Comparison of ENCODE assay signal across 7 mouse cellular contexts in the genomic region with DNA sequence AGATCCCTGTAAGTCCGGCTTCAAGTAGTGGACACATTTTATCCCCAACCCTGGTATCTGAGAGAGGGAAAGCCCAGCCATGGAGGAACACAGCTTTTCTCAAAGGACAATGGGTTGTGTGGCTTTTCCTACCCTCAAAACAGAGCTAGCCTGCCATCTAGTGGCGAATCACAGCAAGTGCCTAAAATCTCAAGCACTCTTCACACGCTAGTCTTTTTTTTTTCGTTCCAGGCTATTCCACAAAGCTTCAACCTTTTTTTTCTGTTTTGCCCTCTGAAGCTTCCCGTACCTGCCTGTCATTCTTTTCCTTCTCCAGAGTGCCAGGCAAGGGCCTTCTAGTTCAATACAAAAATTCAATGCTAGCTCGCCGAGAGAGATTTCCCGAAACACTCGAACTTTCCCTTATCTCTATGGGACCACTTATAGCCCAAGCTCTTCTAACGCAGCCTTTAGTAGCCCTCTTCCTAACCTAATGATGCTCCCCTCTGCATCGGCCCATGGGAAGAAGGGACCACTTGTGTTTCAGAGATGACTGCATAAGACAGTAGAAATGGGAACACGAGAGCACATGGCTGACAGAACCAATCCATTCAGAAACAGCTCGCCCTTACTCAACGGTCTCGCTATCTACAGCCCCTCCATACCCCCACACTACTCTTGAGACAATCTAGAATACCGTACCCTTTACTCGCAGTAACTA. TPM values are rescaled to one million over a fixed set of nuclear protein-coding genes. Genes with fewer than 3 reads are reported as not detected.
DNase-seq lines count a peak whose midpoint lies in the region; ATAC-seq and TF ChIP-seq lines count a peak whose summit lies in the region.

No protein-coding gene starts in this region.

- DNase-seq in adrenal gland, postnatal 14 days: peak; percentile 87
- DNase-seq in embryonic facial prominence, embryonic 10.5 days (ENCODE audit: low spot score): peak; percentile 79
- DNase-seq in heart, adult 11 months: peak; percentile 96
- peak; percentile 66 for DNase-seq in kidney, adult 11 months
- DNase-seq in limb, embryonic 10.5 days (ENCODE audit: low spot score): peak; percentile 81

- peak overlapping the region; percentile 82 for H3K4me3 ChIP-seq in embryonic facial prominence, embryonic 10.5 days
- peak overlapping the region; percentile 75 for H3K4me3 ChIP-seq in limb, embryonic 10.5 days
- H3K4me3 ChIP-seq in midbrain, embryonic 12.5 days: peak overlapping the region; percentile 71
- peak overlapping the region; percentile 43 for H3K4me3 ChIP-seq in small intestine, adult 2 months (ENCODE audit: low read depth, low read length)

- no peak for TF ChIP-seq POLR2A in small intestine, adult 2 months (IDR thresholded peaks at IDR 0.05; ENCODE audit: low read depth, low read length)

- TF ChIP-seq CTCF in small intestine, adult 2 months (IDR thresholded peaks at IDR 0.05; ENCODE audit: extremely low read depth, insufficient read length, insufficient replicate concordance, low read depth, low read length): peak; percentile 46; the same call in 1 of the 2 replicates

- no peaks in the 10 kb centered on the region for H3K27me3 ChIP-seq in embryonic facial prominence, embryonic 10.5 days (replicated peaks; ENCODE audit: low read depth, poor library complexity, severe bottlenecking)
- H3K27me3 ChIP-seq in limb, embryonic 10.5 days (ENCODE audit: low read depth, poor library complexity, severe bottlenecking): no peaks in the 10 kb centered on the region
- H3K27me3 ChIP-seq in midbrain, embryonic 12.5 days: no peaks in the 10 kb centered on the region
- no peaks in the 10 kb centered on the region for H3K27me3 ChIP-seq in small intestine, adult 2 months (ENCODE audit: control insufficient read depth, insufficient read depth, low read length)

- peaks cover 26% of the 10 kb centered on the region for H3K36me3 ChIP-seq in embryonic facial prominence, embryonic 10.5 days (replicated peaks)
- peaks cover 24% of the 10 kb centered on the region for H3K36me3 ChIP-seq in limb, embryonic 10.5 days
- H3K36me3 ChIP-seq in midbrain, embryonic 12.5 days: peaks cover 10% of the 10 kb centered on the region; the same call in 1 of the 2 replicates
- H3K36me3 ChIP-seq in small intestine, adult 2 months (ENCODE audit: control insufficient read depth, insufficient read depth, low read length): no peaks in the 10 kb centered on the region

- peak overlapping the region; percentile 92 for H3K27ac ChIP-seq in embryonic facial prominence, embryonic 10.5 days (replicated peaks)
- peak overlapping the region; percentile 93 for H3K27ac ChIP-seq in limb, embryonic 10.5 days
- peak overlapping the region; percentile 78 for H3K27ac ChIP-seq in midbrain, embryonic 12.5 days (replicated peaks)
- no peak overlapping the region for H3K27ac ChIP-seq in small intestine, adult 2 months (ENCODE audit: insufficient read depth, low read depth, low read length)

- peaks cover 16% of the 10 kb centered on the region for H3K4me1 ChIP-seq in embryonic facial prominence, embryonic 10.5 days
- H3K4me1 ChIP-seq in limb, embryonic 10.5 days: peaks cover 10% of the 10 kb centered on the region
- peaks cover 16% of the 10 kb centered on the region for H3K4me1 ChIP-seq in midbrain, embryonic 12.5 days
- H3K4me1 ChIP-seq in small intestine, adult 2 months (ENCODE audit: control insufficient read depth, insufficient read depth, insufficient read length, low read length): peaks cover 8% of the 10 kb centered on the region; the same call in 1 of the 2 replicates

- H3K9ac ChIP-seq in midbrain, embryonic 12.5 days (replicated peaks): peak overlapping the region; percentile 83

- H3K9me3 ChIP-seq in embryonic facial prominence, embryonic 10.5 days: no peaks in the 10 kb centered on the region
- H3K9me3 ChIP-seq in limb, embryonic 10.5 days (replicated peaks): no peaks in the 10 kb centered on the region
- no peaks in the 10 kb centered on the region for H3K9me3 ChIP-seq in midbrain, embryonic 12.5 days

- H3K4me2 ChIP-seq in midbrain, embryonic 12.5 days (replicated peaks): peak overlapping the region; percentile 82

- 5% methylated on average over 17 of the region's 17 CpGs for WGBS in embryonic facial prominence, embryonic 10.5 days
- WGBS in limb, embryonic 10.5 days: 6% methylated on average over 17 of the region's 17 CpGs
- WGBS in midbrain, embryonic 12.5 days: 3% methylated on average over 17 of the region's 17 CpGs
- WGBS in small intestine, adult 2 months: under 1% methylated on average over 17 of the region's 17 CpGs

- ATAC-seq in midbrain, embryonic 12.5 days (ENCODE audit: low FRiP score, low read depth): peak; percentile 3; the same call in 1 of the 2 replicates

RNA-seq across cellular contexts. Expression of a gene that starts 0.9 kb away (rescaled TPM):
- 84.9 and 89.9 TPM in 2 replicates for total RNA-seq in adrenal gland, postnatal 14 days (2021)
- polyA plus RNA-seq in embryonic facial prominence, embryonic 10.5 days (2016; fragmentation: Nextera tagmentation; extraction: Ambion mirVana): 191 and 201 TPM in 2 replicates
- 189 and 214 TPM in 2 replicates for polyA plus RNA-seq in limb, embryonic 10.5 days (2016; fragmentation: Nextera tagmentation; extraction: Ambion mirVana)
- polyA plus RNA-seq in midbrain, embryonic 12.5 days (2016; fragmentation: Nextera tagmentation; extraction: Ambion mirVana): 118 and 120 TPM in 2 replicates
- 14.6 and 15.5 TPM in 2 replicates for polyA plus RNA-seq in small intestine, adult 2 months (2012; rRNA removed)

RNA-seq across cellular contexts. Expression of a gene that starts 6.5 kb away (rescaled TPM):
- total RNA-seq in adrenal gland, postnatal 14 days (2021): 248 and 268 TPM in 2 replicates
- 902 and 949 TPM in 2 replicates for polyA plus RNA-seq in embryonic facial prominence, embryonic 10.5 days (2016; fragmentation: Nextera tagmentation; extraction: Ambion mirVana)
- 932 and 987 TPM in 2 replicates for polyA plus RNA-seq in limb, embryonic 10.5 days (2016; fragmentation: Nextera tagmentation; extraction: Ambion mirVana)
- 580 and 612 TPM in 2 replicates for polyA plus RNA-seq in midbrain, embryonic 12.5 days (2016; fragmentation: Nextera tagmentation; extraction: Ambion mirVana)
- 6.2 and 15.3 TPM in 2 replicates for polyA plus RNA-seq in small intestine, adult 2 months (2012; rRNA removed)

RNA-seq across cellular contexts. Expression of a gene that starts 32.4 kb away (rescaled TPM):
- 145 and 151 TPM in 2 replicates for total RNA-seq in adrenal gland, postnatal 14 days (2021)
- 68.2 and 73.0 TPM in 2 replicates for polyA plus RNA-seq in embryonic facial prominence, embryonic 10.5 days (2016; fragmentation: Nextera tagmentation; extraction: Ambion mirVana)
- 50.6 and 59.5 TPM in 2 replicates for polyA plus RNA-seq in limb, embryonic 10.5 days (2016; fragmentation: Nextera tagmentation; extraction: Ambion mirVana)
- polyA plus RNA-seq in midbrain, embryonic 12.5 days (2016; fragmentation: Nextera tagmentation; extraction: Ambion mirVana): 128 and 129 TPM in 2 replicates
- polyA plus RNA-seq in small intestine, adult 2 months (2012; rRNA removed): 8.1 and 10.0 TPM in 2 replicates

RNA-seq across cellular contexts. Expression of a gene that starts 39.4 kb away (rescaled TPM):
- total RNA-seq in adrenal gland, postnatal 14 days (2021): 48.8 and 69.5 TPM in 2 replicates
- 214 and 222 TPM in 2 replicates for polyA plus RNA-seq in embryonic facial prominence, embryonic 10.5 days (2016; fragmentation: Nextera tagmentation; extraction: Ambion mirVana)
- 174 and 235 TPM in 2 replicates for polyA plus RNA-seq in limb, embryonic 10.5 days (2016; fragmentation: Nextera tagmentation; extraction: Ambion mirVana)
- 356 and 362 TPM in 2 replicates for polyA plus RNA-seq in midbrain, embryonic 12.5 days (2016; fragmentation: Nextera tagmentation; extraction: Ambion mirVana)
- 3.4 and 6.8 TPM in 2 replicates for polyA plus RNA-seq in small intestine, adult 2 months (2012; rRNA removed)

Comparison
In these comparisons a context has a peak if more than half of its experiments do, and no peak if none do; other contexts are left out.
1. RNA of a gene that starts 6.5 kb away (polyA plus RNA-seq): 932 to 987 TPM in limb, embryonic 10.5 days, 902 to 949 TPM in embryonic facial prominence, embryonic 10.5 days and 580 to 612 TPM in midbrain, embryonic 12.5 days; 6.2 to 15.3 TPM in small intestine, adult 2 months; every median in the first group is over 10 times any median in the second.
2. Peak in every context shown above with its lines, with median percentiles within 50 percentile points of each other: DNase-seq and H3K4me3 ChIP-seq.